Mouse (Mus musculus) small intestine, adult 2 months (tissue): ENCODE data around the gene Mrc2.

Source experiments
- CTCF ChIP-seq: fragments of 200-500 bp; IDR thresholded peaks from 2 replicates; pipeline ENCODE4 v1.5.1; 2012; ENCODE audit warnings: low read depth, mild to moderate bottlenecking, control low read depth, inconsistent platforms, low read length, moderate library complexity, mixed read lengths; ENCODE audit not compliant: insufficient replicate concordance, insufficient read length; ENCODE audit errors: extremely low read depth
- POLR2A ChIP-seq: fragments of 200-500 bp; IDR thresholded peaks from 2 replicates; pipeline ENCODE4 v1.6.1; 2012; ENCODE audit warnings: low read depth, mild to moderate bottlenecking, control low read depth, inconsistent platforms, low read length, moderate library complexity

GRCm38 (mm10) chr11:105350643-105351042 is 58.2 kb downstream of the Mrc2 start:
- TF ChIP-seq POLR2A (no peak), CTCF (no peak)
